Mouse (Mus musculus) kidney, embryonic 14.5 days (tissue): ENCODE data around the gene Hjurp. TPM values are rescaled to one million over a fixed set of nuclear protein-coding genes. Genes with fewer than 3 reads are reported as not detected.

ENCODE experiments used
- ATAC-seq: fragments of 200-750 bp; cut with Nextera tagmentation; 2 replicates; pipeline ENCODE4 v1.8.0; 2017; ENCODE audit warnings: moderate number of reproducible peaks, mild to moderate bottlenecking, moderate TSS enrichment, moderate library complexity; ENCODE audit not compliant: low FRiP score, low TSS enrichment
- H3K27ac ChIP-seq: fragments of 300-500 bp; sonication (generic); 2 replicates; pipeline ENCODE4 v1.5.1; 2014; ENCODE audit warnings: low read depth, mild to moderate bottlenecking, low read length, moderate library complexity, mixed read lengths
- H3K27me3 ChIP-seq: fragments of 300-500 bp; sonication (generic); 2 replicates; pipeline ENCODE4 v1.6.1; 2014; ENCODE audit warnings: mild to moderate bottlenecking, low read length; ENCODE audit not compliant: control insufficient read depth, insufficient read depth
- H3K36me3 ChIP-seq: fragments of 300-500 bp; sonication (generic); 2 replicates; pipeline ENCODE4 v1.6.1; 2014; ENCODE audit warnings: low read length, mixed read lengths; ENCODE audit not compliant: control insufficient read depth, insufficient read depth
- H3K4me1 ChIP-seq: fragments of 300-500 bp; sonication (generic); 2 replicates; pipeline ENCODE4 v1.6.1; 2014; ENCODE audit warnings: low read length, mixed read lengths; ENCODE audit not compliant: control insufficient read depth, insufficient read depth
- H3K4me2 ChIP-seq: fragments of 300-500 bp; sonication (generic); replicated peaks from 2 replicates; pipeline ENCODE4 v1.6.1; 2014; ENCODE audit warnings: low read depth, mild to moderate bottlenecking, low read length
- H3K4me3 ChIP-seq: fragments of 300-500 bp; sonication (generic); 2 replicates; pipeline ENCODE4 v1.5.1; 2014; ENCODE audit warnings: mild to moderate bottlenecking, low read length
- H3K9ac ChIP-seq: fragments of 300-500 bp; sonication (generic); 2 replicates; pipeline ENCODE4 v1.6.1; 2014; ENCODE audit warnings: low read depth, mild to moderate bottlenecking, low read length, moderate library complexity
- H3K9me3 ChIP-seq: fragments of 300-500 bp; sonication (generic); 2 replicates; pipeline ENCODE4 v1.6.1; 2016; ENCODE audit warnings: low read length; ENCODE audit not compliant: control insufficient read depth
- WGBS: fragments of 180-500 bp; shearing (Covaris S2); extraction: QIAGEN DNeasy Blood & Tissue Kit; methylation state at CpG from one replicate; pipeline ENCODE4 v1.1.7; 2014; 5-methylcytosine and 5-hydroxymethylcytosine counted together
- polyA plus RNA-seq: library from polyadenylated mRNA; unstranded; fragments of >200 nt; fragmentation: Nextera tagmentation; extraction: Ambion mirVana; gene quantifications from 2 replicates; pipeline ENCODE4 v1.2.1, GENCODE M21; 2014

Hjurp gene
- polyA plus RNA-seq, 1 experiment from 2014 or later, result 175 TPM

GRCm38 (mm10) chr1:88213061-88213460 is 64.4 kb downstream of the Hjurp start:
- no peaks in the 10 kb centered on the region for H3K27me3 ChIP-seq
- no peak overlapping the region for H3K4me3 ChIP-seq
- H3K27ac ChIP-seq, result no peak overlapping the region
- peaks cover 60% of the 10 kb centered on the region for H3K9me3 ChIP-seq
- no peak overlapping the region for H3K4me2 ChIP-seq
- H3K36me3 ChIP-seq, result no peaks in the 10 kb centered on the region
- WGBS, result 84% methylated on average over 1 of the region's 1 CpGs
- no peak for ATAC-seq
- H3K4me1 ChIP-seq, result no peaks in the 10 kb centered on the region
- no peak overlapping the region for H3K9ac ChIP-seq

Other genes starting within 250 kb of the Hjurp start
- 5.0 and 9.2 TPM in 2 replicates for gene Ugt1a10, start 222.2 kb downstream of the Hjurp start, polyA plus RNA-seq
- gene Ugt1a9, start 206.8 kb downstream of the Hjurp start, polyA plus RNA-seq, result 1.5 and 2.5 TPM in 2 replicates
- not detected in 2 replicates for gene Ugt1a8, start 189.8 kb downstream of the Hjurp start, polyA plus RNA-seq
- gene Ugt1a7c, start 182.6 kb downstream of the Hjurp start, polyA plus RNA-seq, result 4.6 and 6.1 TPM in 2 replicates
- gene Ugt1a6b, start 174.4 kb downstream of the Hjurp start, polyA plus RNA-seq, result 0.11 TPM in 1 of 2 replicates, not detected in the other
- gene Ugt1a6a, start 142.8 kb downstream of the Hjurp start, polyA plus RNA-seq, result 1.3 and 1.9 TPM in 2 replicates
- not detected in 2 replicates for gene Ugt1a5, start 111.6 kb downstream of the Hjurp start, polyA plus RNA-seq
- gene Ugt1a2, start 77.0 kb downstream of the Hjurp start, polyA plus RNA-seq, result 1.5 and 7.3 TPM in 2 replicates
- gene Dnajb3, start 71.9 kb downstream of the Hjurp start, polyA plus RNA-seq, result 9.6 and 12.7 TPM in 2 replicates
- 0.30 and 0.61 TPM in 2 replicates for gene Ugt1a1, start 65.7 kb downstream of the Hjurp start, polyA plus RNA-seq
- 1.4 TPM in 2 replicates for gene Mroh2a, start 50.6 kb downstream of the Hjurp start, polyA plus RNA-seq
- not detected in 2 replicates for gene Trpm8, start within 50 bp of the Hjurp start, polyA plus RNA-seq
- gene Spp2, start 129.3 kb upstream of the Hjurp start, polyA plus RNA-seq, result 3.4 and 8.6 TPM in 2 replicates
- 0.11 TPM in 1 of 2 replicates, not detected in the other for gene Glrp1, start 232.4 kb upstream of the Hjurp start, polyA plus RNA-seq